Mouse (Mus musculus) urinary bladder, postnatal 0 days (tissue): ENCODE measurements around the gene Bid. TPM values are rescaled to one million over a fixed set of nuclear protein-coding genes. Genes with fewer than 3 reads are reported as not detected.

ENCODE experiments used
- polyA plus RNA-seq: library from polyadenylated mRNA; unstranded; fragments of >200 nt; fragmentation: Nextera tagmentation; extraction: Ambion mirVana; gene quantifications from 2 replicates; pipeline ENCODE4 v1.2.1, GENCODE M21; 2015

Gene Bid
- polyA plus RNA-seq: 15.9 and 17.1 TPM in 2 replicates

GRCm38 (mm10) chr6:120916074-120916971 is at the start of gene Bid:
Gene Bid (minus strand): TSS chr6:120916853.

Other genes with a start within 250 kb of the Bid start
- gene Slc25a18, start 143.3 kb downstream of the Bid start, polyA plus RNA-seq: not detected in 2 replicates
- 125 and 129 TPM in 2 replicates for gene Atp6v1e1, start 94.1 kb downstream of the Bid start, polyA plus RNA-seq
- 12.3 and 15.4 TPM in 2 replicates for gene Bcl2l13, start 80.6 kb downstream of the Bid start, polyA plus RNA-seq
- 16.0 and 16.9 TPM in 2 replicates for gene Mical3, start 214.1 kb upstream of the Bid start, polyA plus RNA-seq